Mouse (Mus musculus): Measurements from ENCODE around the gene Ggact.

Gene Ggact

GRCm38 (mm10) chr14:122900679-122901078 lies 12.9 kb downstream of the Ggact start:
- no peak for DNase-seq (ENCODE audit: low read depth, low spot score)

- DNase-seq (ENCODE audit: low read depth, low spot score): no peak
Observed at GRCm38 (mm10) chr14:122898550-122898949, 15.0 kb downstream of the Ggact start.

GRCm38 (mm10) chr14:122896106-122896505 lies 17.5 kb downstream of the Ggact start:
- DNase-seq (ENCODE audit: low read depth, low spot score): no peak

- no peak for DNase-seq (ENCODE audit: low read depth, low spot score)
Observed at GRCm38 (mm10) chr14:122891470-122891968, 22.0 kb downstream of the Ggact start.

GRCm38 (mm10) chr14:122888480-122888872 lies 25.1 kb downstream of the Ggact start:
- no peak for DNase-seq (ENCODE audit: low read depth, low spot score)

- no peak for DNase-seq (ENCODE audit: low read depth, low spot score)
Observed at GRCm38 (mm10) chr14:122887702-122888479, 25.7 kb downstream of the Ggact start.

GRCm38 (mm10) chr14:122887278-122887677 lies 26.3 kb downstream of the Ggact start:
- no peak for DNase-seq (ENCODE audit: low read depth, low spot score)

GRCm38 (mm10) chr14:122885893-122886292 lies 27.7 kb downstream of the Ggact start:
- no peak for DNase-seq (ENCODE audit: low read depth, low spot score)

- no peak for DNase-seq (ENCODE audit: low read depth, low spot score)
Observed at GRCm38 (mm10) chr14:122883821-122884584, 29.6 kb downstream of the Ggact start.

GRCm38 (mm10) chr14:122883410-122883806 lies 30.1 kb downstream of the Ggact start:
- no peak for DNase-seq (ENCODE audit: low read depth, low spot score)

- no peak for DNase-seq (ENCODE audit: low read depth, low spot score)
Observed at GRCm38 (mm10) chr14:122882795-122883409, 30.7 kb downstream of the Ggact start.

- no peak for DNase-seq (ENCODE audit: low read depth, low spot score)
Observed at GRCm38 (mm10) chr14:122882201-122882639, 31.3 kb downstream of the Ggact start.

- DNase-seq (ENCODE audit: low read depth, low spot score): no peak
Observed at GRCm38 (mm10) chr14:122881699-122882098, 31.9 kb downstream of the Ggact start.

- no peak for DNase-seq (ENCODE audit: low read depth, low spot score)
Observed at GRCm38 (mm10) chr14:122880291-122880690, 33.3 kb downstream of the Ggact start.

- no peak for DNase-seq (ENCODE audit: low read depth, low spot score)
Observed at GRCm38 (mm10) chr14:122877787-122878186, 35.8 kb downstream of the Ggact start.

GRCm38 (mm10) chr14:122876723-122877122 lies 36.8 kb downstream of the Ggact start:
- DNase-seq (ENCODE audit: low read depth, low spot score): no peak

- DNase-seq (ENCODE audit: low read depth, low spot score): peak; percentile 40
Observed at GRCm38 (mm10) chr14:122876163-122876562, 37.4 kb downstream of the Ggact start.

- no peak for DNase-seq (ENCODE audit: low read depth, low spot score)
Observed at GRCm38 (mm10) chr14:122875636-122876035, 37.9 kb downstream of the Ggact start.

- no peak for DNase-seq (ENCODE audit: low read depth, low spot score)
Observed at GRCm38 (mm10) chr14:122875056-122875455, 38.5 kb downstream of the Ggact start.

- DNase-seq (ENCODE audit: low read depth, low spot score): no peak
Observed at GRCm38 (mm10) chr14:122872612-122873011, 40.9 kb downstream of the Ggact start.

- DNase-seq (ENCODE audit: low read depth, low spot score): no peak
Observed at GRCm38 (mm10) chr14:122871841-122872580, 41.5 kb downstream of the Ggact start.

All from retina, adult 2 months (tissue).